Mouse (Mus musculus): ENCODE data around the gene A930033H14Rik. TPM values are rescaled to one million over a fixed set of nuclear protein-coding genes. Genes with fewer than 3 reads are reported as not detected.

The A930033H14Rik gene
- total RNA-seq, 2 experiments from 2014 or later: 2.6 to 2.8 TPM

DNA sequence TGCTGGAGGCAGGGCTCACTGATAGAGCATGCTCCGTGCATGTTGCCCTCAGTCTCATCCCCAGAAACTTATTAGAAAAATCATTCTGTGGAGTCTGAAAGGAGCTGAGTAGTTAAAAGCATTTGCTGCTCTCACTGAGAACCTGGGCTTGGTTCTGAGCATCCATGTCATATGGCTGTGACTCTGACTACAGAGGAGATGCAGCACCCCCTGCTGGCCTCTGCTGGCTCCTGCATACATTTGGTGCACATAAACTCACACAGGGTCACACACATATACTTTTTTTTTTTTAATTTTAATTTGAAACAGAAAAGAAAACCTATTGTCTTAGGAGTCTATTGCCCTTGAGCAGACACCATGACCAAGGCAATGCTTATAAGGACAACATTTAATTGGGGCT, 33.6 kb downstream of the A930033H14Rik start:
- H3K4me3 ChIP-seq: no peak overlapping the region
- TF ChIP-seq CTCF (conservative IDR thresholded peaks at IDR 0.05): no peak
- no peak overlapping the region for H3K27ac ChIP-seq
- DNase-seq (ENCODE audit: low spot score in 2 of 2): no peak

DNA sequence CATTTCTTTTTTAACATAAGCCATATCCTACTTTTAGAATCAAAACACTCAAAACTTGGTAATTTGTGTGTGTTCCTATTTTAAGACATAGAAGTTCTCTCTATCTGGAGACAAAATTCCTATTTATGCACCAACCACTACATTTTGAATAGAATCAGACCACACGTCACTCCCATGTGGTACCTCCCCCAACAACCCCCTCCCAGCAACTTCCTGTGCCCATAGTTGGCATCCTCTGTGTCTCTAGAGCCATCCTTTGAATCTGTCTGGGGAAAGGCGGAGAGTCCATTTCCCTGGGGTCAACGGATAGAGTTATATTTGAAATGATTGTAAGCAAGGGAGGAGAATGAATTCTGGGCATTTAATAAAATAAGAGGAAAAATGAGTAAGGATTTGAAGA, 36.8 kb downstream of the A930033H14Rik start:
- no peak for TF ChIP-seq CTCF (conservative IDR thresholded peaks at IDR 0.05)

DNA sequence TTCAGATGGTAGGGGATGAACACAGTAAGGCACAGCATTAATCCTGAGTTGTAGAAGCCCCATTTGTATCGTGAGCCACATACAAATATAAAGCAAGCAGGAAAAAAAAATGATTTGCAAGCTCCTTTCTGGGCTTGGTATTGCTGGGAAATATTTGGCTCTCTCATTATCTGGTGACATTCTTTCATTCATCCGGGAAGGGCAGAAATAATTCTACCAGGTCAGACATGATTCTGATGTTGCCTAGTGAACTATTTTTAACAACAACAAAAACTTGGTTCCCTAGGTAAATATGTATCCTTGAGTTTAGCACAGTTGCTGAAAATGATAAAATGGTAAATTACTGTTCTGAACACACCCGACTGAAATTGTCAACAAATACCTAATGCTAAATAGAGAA, 40.5 kb downstream of the A930033H14Rik start:
- Histone ChIP-seq H3K27ac (no peak overlapping the region), H3K4me3 (no peak overlapping the region)
- DNase-seq (ENCODE audit: low spot score in 2 of 2): no peak
- no peak for TF ChIP-seq CTCF (conservative IDR thresholded peaks at IDR 0.05)

More for the DNA sequence above, 36.8 kb downstream of the A930033H14Rik start:
- DNase-seq (ENCODE audit: low spot score in 2 of 2): no peak
- H3K4me3 ChIP-seq: no peak overlapping the region
- no peak overlapping the region for H3K27ac ChIP-seq

DNA sequence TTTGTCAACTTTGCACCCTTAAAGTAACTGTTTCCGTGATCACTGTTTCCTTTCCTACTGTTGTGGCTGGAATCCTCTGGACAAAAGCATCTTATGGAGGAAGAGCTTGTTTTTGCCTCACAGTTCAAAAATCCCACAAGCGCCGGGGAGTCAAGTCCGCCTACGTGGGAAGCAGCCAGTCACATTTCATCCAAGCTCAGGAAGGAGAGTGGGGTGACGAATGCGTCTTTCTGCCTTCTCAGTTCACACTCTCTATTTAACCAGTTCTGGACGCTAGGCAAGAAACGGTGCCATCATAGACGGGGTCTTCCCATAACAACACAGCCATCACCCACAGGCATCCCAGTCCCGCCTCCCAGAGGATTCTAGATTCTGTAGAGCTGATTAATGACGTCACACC, 46.4 kb downstream of the A930033H14Rik start:
- Histone ChIP-seq H3K27ac (no peak overlapping the region), H3K4me3 (no peak overlapping the region)
- TF ChIP-seq CTCF (conservative IDR thresholded peaks at IDR 0.05): no peak
- no peak for DNase-seq (ENCODE audit: low spot score in 2 of 2)

DNA sequence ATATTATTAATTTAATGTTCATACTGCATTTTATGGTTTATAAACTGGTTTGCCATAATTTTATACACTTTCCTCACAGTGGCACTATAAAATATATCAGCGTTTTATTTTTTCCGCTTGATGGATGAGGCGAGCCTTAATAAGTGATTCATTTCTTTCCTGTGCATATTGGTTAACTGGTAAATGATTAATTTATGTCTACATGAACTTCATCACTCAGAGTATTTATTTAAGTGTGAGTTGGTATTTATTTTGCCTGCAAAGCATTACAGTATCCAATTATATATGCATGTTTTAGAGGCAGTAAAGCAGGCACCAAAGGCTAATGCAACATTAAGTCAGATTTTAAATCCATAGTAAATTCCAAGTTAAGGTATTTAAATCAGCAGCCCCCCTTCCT, 47.1 kb downstream of the A930033H14Rik start:
- no peak for DNase-seq (ENCODE audit: low spot score in 2 of 2)
- TF ChIP-seq CTCF (conservative IDR thresholded peaks at IDR 0.05): no peak
- no peak overlapping the region for H3K27ac ChIP-seq
- no peak overlapping the region for H3K4me3 ChIP-seq

DNA sequence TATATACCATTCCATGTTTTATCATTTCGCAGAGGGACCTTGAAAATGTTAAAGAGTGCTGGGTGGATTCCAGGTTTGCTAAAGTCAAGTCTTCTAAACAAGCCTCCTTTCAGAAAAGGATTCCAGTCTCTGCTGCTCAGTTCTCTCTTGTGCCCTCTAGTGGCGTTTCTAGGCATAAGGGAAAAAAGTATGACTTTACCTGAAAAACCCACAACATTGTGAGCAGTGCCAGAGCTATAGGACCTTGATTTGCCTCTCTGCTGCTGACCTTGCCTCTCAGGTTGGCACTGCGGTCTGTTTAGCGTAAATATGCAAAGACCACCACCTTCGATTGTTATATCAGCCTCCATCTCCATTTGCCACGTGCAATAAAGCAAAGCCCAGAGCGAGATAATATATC, 47.8 kb downstream of the A930033H14Rik start:
- no peak overlapping the region for H3K27ac ChIP-seq
- peak in 1 of 2 experiments; percentile 35 for DNase-seq (ENCODE audit: low spot score in 2 of 2)
- no peak overlapping the region for H3K4me3 ChIP-seq
- peak; percentile 84 for TF ChIP-seq CTCF (conservative IDR thresholded peaks at IDR 0.05)

DNA sequence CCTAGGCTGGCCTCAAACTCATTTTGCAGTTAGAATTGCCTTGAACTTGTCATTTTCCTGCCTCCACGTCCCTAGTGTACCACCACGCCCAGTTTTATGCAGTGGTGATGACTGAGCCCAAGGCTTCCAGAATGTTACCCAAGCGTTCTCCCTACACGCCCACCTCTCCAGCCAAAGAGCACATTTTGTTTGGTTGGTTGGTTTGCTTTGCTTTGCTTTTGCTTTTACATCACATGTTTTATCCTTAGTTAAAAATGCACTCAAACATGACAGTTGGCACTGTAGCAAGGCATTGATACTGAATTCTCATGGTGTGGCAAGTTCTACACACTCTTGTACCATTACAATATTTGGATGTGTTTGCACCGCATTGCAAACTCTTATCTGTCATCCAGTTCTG, 49.7 kb downstream of the A930033H14Rik start:
- TF ChIP-seq CTCF (conservative IDR thresholded peaks at IDR 0.05): no peak
- DNase-seq (ENCODE audit: low spot score in 2 of 2): no peak
- Histone ChIP-seq H3K4me3 (no peak overlapping the region), H3K27ac (no peak overlapping the region)

DNA sequence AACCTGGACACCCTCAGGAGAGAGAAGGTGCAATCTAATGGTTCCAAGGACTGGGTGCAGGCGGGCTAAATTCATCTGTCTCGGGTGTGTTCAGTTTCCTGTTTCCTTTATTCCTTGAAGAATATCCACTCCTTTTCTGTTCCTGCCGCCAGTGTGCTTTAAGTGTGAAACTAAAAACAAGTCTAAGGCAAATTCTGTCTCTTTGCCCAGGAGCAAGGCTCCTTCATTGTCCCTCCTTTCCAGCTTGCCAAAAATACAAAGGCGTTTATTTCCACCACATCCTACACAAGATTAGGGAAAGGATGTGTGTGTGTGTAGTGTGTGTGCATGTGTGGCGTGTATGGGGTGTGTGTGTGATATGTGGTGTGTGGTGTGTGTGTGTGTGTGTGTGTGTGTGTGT, 50.3 kb downstream of the A930033H14Rik start:
- Histone ChIP-seq H3K4me3 (no peak overlapping the region), H3K27ac (no peak overlapping the region)
- no peak for TF ChIP-seq CTCF (conservative IDR thresholded peaks at IDR 0.05)
- no peak for DNase-seq (ENCODE audit: low spot score in 2 of 2)

DNA sequence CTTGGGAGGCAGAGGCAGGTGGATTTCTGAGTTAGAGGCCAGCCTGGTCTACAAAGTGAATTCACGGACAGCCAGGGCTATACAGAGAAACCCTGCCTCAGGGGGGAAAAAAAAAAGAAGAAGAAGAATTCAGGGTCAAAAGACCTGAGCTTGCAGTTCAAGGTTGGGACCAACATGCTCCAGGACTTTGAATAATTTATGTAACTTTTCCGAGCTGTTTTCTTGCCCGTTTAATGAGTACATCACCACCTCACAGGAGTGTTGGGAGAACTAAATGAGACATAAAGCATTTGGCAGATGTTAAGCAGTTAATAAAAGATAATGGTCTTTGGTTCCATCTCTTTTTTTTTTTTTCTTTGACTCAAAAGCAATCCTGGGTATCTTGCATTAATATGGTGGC, 51.4 kb downstream of the A930033H14Rik start:
- no peak for DNase-seq (ENCODE audit: low spot score in 2 of 2)
- TF ChIP-seq CTCF (conservative IDR thresholded peaks at IDR 0.05): no peak
- no peak overlapping the region for H3K27ac ChIP-seq
- no peak overlapping the region for H3K4me3 ChIP-seq

DNA sequence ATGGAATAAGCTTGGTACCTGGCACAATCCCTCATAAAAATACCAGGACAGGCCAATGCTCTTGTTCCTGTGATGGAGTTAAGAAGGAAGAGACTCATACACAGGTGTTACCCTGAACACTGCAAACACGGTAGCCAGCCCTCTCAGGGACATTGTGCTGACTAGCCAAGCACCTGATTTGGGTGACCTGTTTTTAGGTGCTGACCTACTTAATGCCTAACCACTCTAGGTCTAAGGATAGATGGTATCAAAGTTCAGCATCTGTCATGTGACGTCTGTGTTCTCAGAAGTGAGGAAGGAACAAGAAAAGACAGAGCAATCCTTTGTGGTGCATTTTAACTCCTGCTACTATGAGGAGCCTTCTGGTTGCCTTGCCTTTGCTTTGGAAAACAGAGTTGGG, 52.0 kb downstream of the A930033H14Rik start:
- DNase-seq (ENCODE audit: low spot score in 2 of 2): no peak
- no peak for TF ChIP-seq CTCF (conservative IDR thresholded peaks at IDR 0.05)
- Histone ChIP-seq H3K4me3 (no peak overlapping the region), H3K27ac (no peak overlapping the region)

Other genes with a start within 250 kb of the A930033H14Rik start
- 1 to 10 TPM; 3.8 to 5.9 TPM for gene Rhobtb1, start 61.7 kb downstream of the A930033H14Rik start, total RNA-seq (2021)
- gene Cdk1, start 139.8 kb upstream of the A930033H14Rik start, total RNA-seq (2021): under 1 TPM; 0.61 to 1.00 TPM
- gene Ank3, start 185.7 kb upstream of the A930033H14Rik start, total RNA-seq (2021): 100 to 1,000 TPM; 474 to 477 TPM